Mouse (Mus musculus) left cerebral cortex, adult 6 months (tissue): Measurements from ENCODE around the gene Eif2b2. TPM values are rescaled to one million over a fixed set of nuclear protein-coding genes. Genes with fewer than 3 reads are reported as not detected.

Source experiments
- long read RNA-seq, 2 experiments: library from polyadenylated mRNA; unstranded; transcript quantifications; one replicate each; pipeline ENCODE4 v2.0.0; 2019 to 2020
- polyA plus RNA-seq: library from polyadenylated mRNA; unstranded; fragments of <200 nt; fragmentation: Nextera tagmentation; gene quantifications from 2 replicates; pipeline ENCODE4 v1.2.3, GENCODE M21; 2021

Gene Eif2b2
- polyA plus RNA-seq = 67.2 and 74.8 TPM in 2 replicates
- long read RNA-seq, experiment 1, transcript Eif2b2-201 (8 exons, 1,605 nt) = major isoform, 184 of 203 reads
- long read RNA-seq, experiment 1, transcript Eif2b2-204 (7 exons, 957 nt) = minor isoform, 7 of 203 reads
- long read RNA-seq, experiment 1, partial matches to known transcripts = 4 of 203 reads
- long read RNA-seq, experiment 1, other reads (novel, unspliced or antisense) = 8 of 203 reads
- long read RNA-seq, experiment 2, transcript Eif2b2-201 (8 exons, 1,605 nt) = major isoform, 54 of 62 reads
- long read RNA-seq, experiment 2, partial matches to known transcripts = 3 of 62 reads
- long read RNA-seq, experiment 2, other reads (novel, unspliced or antisense) = 5 of 62 reads

DNA sequence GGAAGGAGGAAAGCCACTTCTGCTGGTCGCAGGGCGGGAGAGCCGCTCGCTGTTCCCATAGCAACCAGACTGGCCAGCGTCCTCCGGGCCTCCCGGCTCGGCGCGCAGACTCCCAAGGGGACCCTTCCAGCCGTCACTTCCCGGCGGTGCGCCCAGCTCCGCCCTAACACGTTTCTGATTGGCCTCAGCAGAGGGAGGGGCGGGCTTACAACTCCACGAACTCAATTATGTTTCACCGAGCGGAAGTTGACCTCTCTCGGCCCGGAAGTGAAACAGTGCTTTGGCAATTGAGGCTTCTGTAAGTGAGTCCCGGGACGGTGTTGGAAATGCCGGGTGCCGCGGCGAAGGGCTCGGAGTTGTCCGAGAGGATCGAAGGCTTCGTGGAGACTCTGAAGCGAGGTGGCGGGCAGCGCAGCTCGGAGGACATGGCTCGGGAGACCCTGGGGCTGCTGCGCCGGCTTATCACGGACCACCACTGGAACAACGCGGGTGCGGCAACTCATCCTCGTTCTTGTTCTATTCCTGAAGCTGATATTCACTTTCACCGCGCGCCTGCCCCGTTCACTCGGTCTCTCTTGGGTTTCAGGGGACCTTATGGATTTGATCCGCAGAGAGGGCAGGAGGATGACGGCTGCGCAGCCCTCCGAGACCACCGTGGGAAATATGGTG, at the start of gene Eif2b2:
TSS of gene Eif2b2 (plus strand) at position 246 of the 669 bp plus-strand sequence.

DNA sequence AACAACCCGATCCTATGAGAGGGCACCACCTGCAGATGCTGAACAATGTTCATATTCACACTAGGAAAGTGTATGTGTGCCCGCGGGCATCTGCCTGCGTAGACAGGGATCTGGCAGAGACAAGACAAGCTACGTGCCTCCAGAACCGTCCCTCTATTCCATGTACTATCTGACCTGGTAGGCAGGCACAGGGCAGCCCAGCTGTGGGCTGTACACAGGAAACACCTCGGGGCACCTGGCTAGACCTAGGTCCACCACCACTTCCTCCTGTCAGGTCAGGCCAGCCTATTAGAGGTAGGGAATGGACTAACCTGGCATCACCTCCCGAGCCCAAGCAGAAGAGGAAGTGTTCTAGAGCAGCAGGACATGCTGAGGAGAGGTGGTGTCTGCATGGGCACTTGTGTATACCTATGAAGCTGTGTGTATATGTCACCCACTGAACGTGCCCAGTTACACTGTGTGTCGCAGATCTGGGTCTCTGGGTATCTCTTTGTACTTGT, 41.5 kb upstream of the Eif2b2 start, which contains the start of gene Pgf:
TSS of gene Pgf (minus strand) at position 51 of the 500 bp plus-strand sequence.

DNA sequence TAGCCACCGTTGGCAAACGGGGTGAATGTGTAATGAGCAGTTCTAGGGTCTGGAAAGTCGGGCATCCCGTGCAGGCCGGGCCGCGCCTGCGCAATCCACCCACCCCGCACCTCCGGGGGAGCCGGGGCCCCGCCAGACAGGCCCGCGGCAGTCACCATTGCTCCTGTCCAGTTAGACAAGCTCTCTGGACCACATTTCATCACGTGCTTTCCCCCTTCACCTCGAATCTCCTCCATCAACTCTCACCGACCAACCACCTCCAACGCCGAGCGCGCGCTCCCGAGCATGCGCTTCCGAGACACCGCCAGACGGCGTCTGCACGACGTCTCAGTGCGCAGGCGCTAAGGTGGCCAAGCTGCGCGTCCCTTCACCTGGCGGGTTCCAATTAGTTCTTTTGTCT, 51.0 kb downstream of the Eif2b2 start, which contains the start of gene Mlh3:
TSS of gene Mlh3 (minus strand) at position 281 of the 400 bp plus-strand sequence.

Other genes starting within 250 kb of the Eif2b2 start
- 66.0 and 72.3 TPM in 2 replicates for gene Fcf1, start 248.6 kb upstream of the Eif2b2 start, polyA plus RNA-seq
- 13.0 and 15.5 TPM in 2 replicates for gene Arel1, start 248.6 kb upstream of the Eif2b2 start, polyA plus RNA-seq
- gene Ylpm1, start 223.2 kb upstream of the Eif2b2 start, polyA plus RNA-seq = 8.1 and 18.9 TPM in 2 replicates
- gene Prox2, start 108.7 kb upstream of the Eif2b2 start, polyA plus RNA-seq = 1.0 and 1.6 TPM in 2 replicates
- 55.3 and 55.9 TPM in 2 replicates for gene Dlst, start 108.6 kb upstream of the Eif2b2 start, polyA plus RNA-seq
- gene Rps6kl1, start 68.2 kb upstream of the Eif2b2 start, polyA plus RNA-seq = 18.1 and 20.4 TPM in 2 replicates
- gene Pgf, start 41.7 kb upstream of the Eif2b2 start, polyA plus RNA-seq = 2.9 and 3.6 TPM in 2 replicates
- gene Mlh3, start 51.1 kb downstream of the Eif2b2 start, polyA plus RNA-seq = 6.5 TPM in 2 replicates
- gene Acyp1, start 69.0 kb downstream of the Eif2b2 start, polyA plus RNA-seq = 81.9 and 94.4 TPM in 2 replicates
- 1.2 and 1.4 TPM in 2 replicates for gene Zc2hc1c, start 69.1 kb downstream of the Eif2b2 start, polyA plus RNA-seq
- 2.5 and 3.7 TPM in 2 replicates for gene Nek9, start 119.9 kb downstream of the Eif2b2 start, polyA plus RNA-seq
- 122 and 123 TPM in 2 replicates for gene Tmed10, start 155.4 kb downstream of the Eif2b2 start, polyA plus RNA-seq